Mouse (Mus musculus) MEL (cell line): ENCODE measurements at regions not wholly inside any gene's neighbourhood (a gene's known extent, or its start where the extent isn't known, plus 50 kb on each side); places are given as distances from the start of the nearest gene placed in this dataset.

ENCODE experiments used
- CHD2 ChIP-seq: IDR thresholded peaks from 2 replicates; pipeline ENCODE4 v1.6.1; 2011; ENCODE audit warnings: low read length, improper control_type of control experiment
- CTCF ChIP-seq, 3 experiments: IDR thresholded peaks in 2 of 3; conservative IDR thresholded peaks in 1 of 3; 2 replicates each; pipeline ENCODE4 v1.5.1; 2011 to 2012; ENCODE audit warnings: low read length in 3 of 3, low read depth in 2 of 3, mild to moderate bottlenecking in 2 of 3, improper control_type of control experiment in 1 of 3, inconsistent platforms in 1 of 3, mixed read lengths in 1 of 3, moderate library complexity in 1 of 3; ENCODE audit not compliant: control insufficient read depth in 1 of 3, insufficient read depth in 1 of 3, poor library complexity in 1 of 3, severe bottlenecking in 1 of 3
- MAFK ChIP-seq: IDR thresholded peaks from 2 replicates; pipeline ENCODE4 v1.6.1; 2011; ENCODE audit warnings: low read depth, mild to moderate bottlenecking, low read length, improper control_type of control experiment, borderline replicate concordance
- MAX ChIP-seq: IDR thresholded peaks from 2 replicates; pipeline ENCODE4 v1.6.1; 2011; ENCODE audit warnings: low read length, improper control_type of control experiment

GRCm38 (mm10) chr10:95013213-95013915, 68.7 kb upstream of the Plxnc1 start:
- TF ChIP-seq CTCF (IDR thresholded peaks at IDR 0.05 in 2 of 3, conservative IDR thresholded peaks at IDR 0.05 in 1 of 3; ENCODE audit: control insufficient read depth in 1 of 3, insufficient read depth in 1 of 3, low read depth in 2 of 3, low read length in 3 of 3, poor library complexity in 1 of 3, severe bottlenecking in 1 of 3) (no peak), MAX (no peak), MAFK (no peak), CHD2 (no peak)
